Mouse (Mus musculus): Measurements from ENCODE around the gene Cd209d. TPM values are rescaled to one million over a fixed set of nuclear protein-coding genes. Genes with fewer than 3 reads are reported as not detected.

Gene Cd209d
- polyA plus RNA-seq (2012; rRNA removed) = 0.24 and 0.63 TPM in 2 replicates

GRCm38 (mm10) chr8:3878455-3878854 is at the start of gene Cd209d:
Gene Cd209d (minus strand): TSS chr8:3878555.

GRCm38 (mm10) chr8:3926744-3927143 is 48.4 kb upstream of the Cd209d start, which contains the start of gene Cd209b:
Gene Cd209b (minus strand): TSS chr8:3926844.

DNA sequence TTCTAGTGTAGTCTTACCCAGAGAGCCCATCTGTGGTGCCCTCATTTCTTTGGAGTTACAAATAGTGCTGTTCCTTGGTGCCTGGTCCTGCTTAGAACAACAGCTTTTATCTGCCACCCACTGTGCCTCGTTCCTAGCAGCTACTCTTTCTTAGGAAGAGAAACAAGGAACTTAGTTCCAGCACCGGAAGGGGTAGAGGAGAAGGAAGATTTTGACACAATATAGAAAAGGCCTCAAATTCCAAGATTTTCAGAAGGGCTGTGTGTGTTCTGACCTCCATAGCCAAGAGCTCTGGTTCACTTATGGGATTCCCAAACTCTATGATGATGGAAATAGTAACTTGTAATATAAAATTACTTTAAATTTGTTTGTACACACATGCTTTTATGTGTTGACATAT is 24.1 kb downstream of the Cd209d start, which contains the start of gene Cd209e:
TSS of gene Cd209e (minus strand) at position 101 of the 400 bp plus-strand sequence.

Other genes with a start within 250 kb of the Cd209d start
- 171 and 235 TPM in 2 replicates for gene Stxbp2, start 247.6 kb downstream of the Cd209d start, polyA plus RNA-seq (2012; rRNA removed)
- 49.5 and 60.2 TPM in 2 replicates for gene Retn, start 222.8 kb downstream of the Cd209d start, polyA plus RNA-seq (2012; rRNA removed)
- gene Mcemp1, start 212.8 kb downstream of the Cd209d start, polyA plus RNA-seq (2012; rRNA removed) = 0.36 and 0.55 TPM in 2 replicates
- 11.6 and 13.8 TPM in 2 replicates for gene Fcor, start 206.2 kb downstream of the Cd209d start, polyA plus RNA-seq (2012; rRNA removed)
- 40.3 and 41.1 TPM in 2 replicates for gene Trappc5, start 202.3 kb downstream of the Cd209d start, polyA plus RNA-seq (2012; rRNA removed)
- 0.11 and 0.20 TPM in 2 replicates for gene Fcer2a, start 184.4 kb downstream of the Cd209d start, polyA plus RNA-seq (2012; rRNA removed)
- 0.22 TPM in 1 of 2 replicates, not detected in the other for gene Clec4g, start 157.9 kb downstream of the Cd209d start, polyA plus RNA-seq (2012; rRNA removed)
- 1.3 and 1.4 TPM in 2 replicates for gene Cd209a, start 129.6 kb downstream of the Cd209d start, polyA plus RNA-seq (2012; rRNA removed)
- not detected in 2 replicates for gene Cd209e, start 24.2 kb downstream of the Cd209d start, polyA plus RNA-seq (2012; rRNA removed)
- 0.33 and 0.49 TPM in 2 replicates for gene Cd209b, start 48.3 kb upstream of the Cd209d start, polyA plus RNA-seq (2012; rRNA removed)
- gene Cd209c, start 76.2 kb upstream of the Cd209d start, polyA plus RNA-seq (2012; rRNA removed) = 0.54 and 0.64 TPM in 2 replicates
- gene Cd209f, start 227.3 kb upstream of the Cd209d start, polyA plus RNA-seq (2012; rRNA removed) = 3.4 and 5.3 TPM in 2 replicates

Measured in ovary, adult 2 months (tissue).